Mouse (Mus musculus): ENCODE measurements around the gene Rtn2. TPM values are rescaled to one million over a fixed set of nuclear protein-coding genes. Genes with fewer than 3 reads are reported as not detected.

Rtn2 gene
- polyA plus RNA-seq, 1 experiment from 2014 or later, result 67.8 TPM

DNA sequence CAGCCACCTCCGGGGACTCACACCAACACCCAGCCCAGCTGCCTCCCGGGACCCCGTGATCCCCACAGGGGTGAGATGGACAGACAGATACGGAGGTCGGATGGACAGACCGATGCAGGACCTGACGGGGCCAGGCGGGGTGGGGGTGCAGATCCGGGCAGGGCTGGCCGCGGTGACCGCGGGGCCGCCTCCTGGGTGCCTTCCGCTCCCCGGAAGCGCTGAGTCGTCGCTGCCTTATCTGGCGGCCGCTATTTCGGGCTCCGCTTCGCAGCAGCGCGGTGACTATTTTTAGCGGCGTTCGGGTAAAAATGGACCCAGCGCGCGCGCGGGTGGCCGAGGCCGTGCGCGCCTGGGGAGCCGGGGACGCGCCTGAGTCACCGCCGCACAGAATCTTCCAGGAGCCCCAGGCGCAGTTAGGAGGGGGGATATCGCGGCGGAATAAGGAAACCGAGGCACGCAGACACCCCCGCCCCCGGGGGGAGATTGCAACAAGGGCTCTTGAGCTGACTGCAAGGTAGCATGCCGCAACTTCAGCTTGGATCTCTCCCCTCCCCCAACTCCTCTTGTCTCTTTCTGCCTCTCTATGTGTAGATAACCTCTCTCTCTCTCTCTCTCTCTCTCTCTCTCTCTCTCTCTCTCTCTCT is 50.4 kb downstream of the Rtn2 start:
- Histone ChIP-seq H3K27me3 (ENCODE audit: insufficient read depth, poor library complexity, severe bottlenecking) (peaks cover 41% of the 10 kb centered on the region), H3K4me1 (replicated peaks) (peaks cover 15% of the 10 kb centered on the region), H3K9me3 (no peaks in the 10 kb centered on the region), H3K36me3 (no peaks in the 10 kb centered on the region), H3K27ac (peak overlapping the region; percentile 91), H3K4me3 (peak overlapping the region; percentile 73)
- peak; percentile 52 for DNase-seq (ENCODE audit: low spot score)
- under 1% methylated on average over 52 of the region's 52 CpGs for WGBS

DNA sequence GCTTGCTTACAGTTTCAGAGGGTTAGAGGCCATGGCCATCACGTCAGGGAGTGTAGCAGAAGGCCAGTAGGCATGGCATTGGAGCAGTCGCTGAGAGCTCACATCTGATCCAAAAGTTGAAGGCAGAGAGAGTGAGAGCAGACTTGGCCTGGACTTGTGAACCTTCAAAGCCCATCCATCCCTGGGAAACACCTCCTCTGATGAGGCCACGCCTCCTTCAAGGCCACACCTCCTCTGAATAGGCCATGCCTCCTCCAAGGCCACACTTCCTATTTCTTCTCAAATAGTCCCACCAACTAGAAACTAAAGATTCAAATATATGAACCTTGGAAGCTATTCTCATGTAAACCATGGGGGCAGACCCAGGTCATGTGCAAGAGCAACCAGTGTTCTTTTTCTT is 53.2 kb downstream of the Rtn2 start:
- peaks cover 13% of the 10 kb centered on the region for H3K4me1 ChIP-seq (replicated peaks)
- no peaks in the 10 kb centered on the region for H3K36me3 ChIP-seq
- DNase-seq (ENCODE audit: low spot score), result no peak
- H3K4me3 ChIP-seq, result no peak overlapping the region
- no peaks in the 10 kb centered on the region for H3K9me3 ChIP-seq
- H3K27me3 ChIP-seq (ENCODE audit: insufficient read depth, poor library complexity, severe bottlenecking), result peaks cover 41% of the 10 kb centered on the region
- 42% methylated on average over 3 of the region's 3 CpGs for WGBS
- H3K27ac ChIP-seq, result no peak overlapping the region

DNA sequence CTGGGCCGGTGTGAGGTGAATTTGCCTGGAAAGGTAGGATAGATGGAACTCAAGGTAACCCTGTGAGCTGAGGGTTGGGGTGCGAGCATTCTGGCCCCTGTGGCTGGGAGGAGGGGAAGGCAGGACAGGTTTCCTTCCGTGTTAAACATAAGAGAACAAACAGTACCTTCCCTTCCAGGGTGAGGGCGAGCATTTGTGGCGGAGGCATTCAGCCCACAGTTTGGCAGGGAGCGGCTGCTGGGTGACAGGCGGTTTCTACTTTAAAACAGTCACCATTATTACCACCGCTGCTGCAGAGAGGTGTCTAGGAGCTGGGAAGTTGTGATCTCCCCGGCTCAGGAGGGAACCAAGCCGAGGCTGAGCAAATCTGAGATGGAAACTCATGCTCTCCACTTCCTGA is 54.7 kb downstream of the Rtn2 start:
- Histone ChIP-seq H3K36me3 (no peaks in the 10 kb centered on the region), H3K4me3 (no peak overlapping the region), H3K4me1 (replicated peaks) (peaks cover 24% of the 10 kb centered on the region), H3K27ac (no peak overlapping the region), H3K9me3 (no peaks in the 10 kb centered on the region), H3K27me3 (ENCODE audit: insufficient read depth, poor library complexity, severe bottlenecking) (peaks cover 44% of the 10 kb centered on the region)
- DNase-seq (ENCODE audit: low spot score), result no peak
- WGBS, result 73% methylated on average over 10 of the region's 10 CpGs

DNA sequence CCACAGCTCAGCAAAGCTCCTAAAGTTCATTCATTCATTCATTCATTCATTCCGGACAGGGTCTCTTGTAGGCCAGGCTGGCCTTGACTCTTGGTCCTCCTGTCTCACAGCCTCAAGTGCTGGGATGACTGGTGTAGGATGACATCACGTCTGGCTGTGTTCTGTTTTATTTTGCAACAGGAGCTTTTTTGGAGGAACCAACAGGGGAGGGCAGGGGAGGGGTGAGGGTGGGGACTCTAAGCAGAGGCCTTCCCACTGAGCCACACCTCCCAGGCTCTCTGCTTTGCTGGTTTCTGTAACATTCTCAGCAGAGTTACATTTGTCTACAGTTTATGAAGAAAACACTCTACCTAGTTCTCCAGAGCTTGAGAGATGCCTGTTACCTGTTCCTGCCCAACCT is 55.6 kb downstream of the Rtn2 start:
- Histone ChIP-seq H3K4me3 (no peak overlapping the region), H3K27ac (no peak overlapping the region), H3K9me3 (no peaks in the 10 kb centered on the region), H3K27me3 (ENCODE audit: insufficient read depth, poor library complexity, severe bottlenecking) (peaks cover 43% of the 10 kb centered on the region), H3K36me3 (no peaks in the 10 kb centered on the region), H3K4me1 (replicated peaks) (peaks cover 24% of the 10 kb centered on the region)
- DNase-seq (ENCODE audit: low spot score), result no peak
- WGBS, result 60% methylated on average over 2 of the region's 2 CpGs

DNA sequence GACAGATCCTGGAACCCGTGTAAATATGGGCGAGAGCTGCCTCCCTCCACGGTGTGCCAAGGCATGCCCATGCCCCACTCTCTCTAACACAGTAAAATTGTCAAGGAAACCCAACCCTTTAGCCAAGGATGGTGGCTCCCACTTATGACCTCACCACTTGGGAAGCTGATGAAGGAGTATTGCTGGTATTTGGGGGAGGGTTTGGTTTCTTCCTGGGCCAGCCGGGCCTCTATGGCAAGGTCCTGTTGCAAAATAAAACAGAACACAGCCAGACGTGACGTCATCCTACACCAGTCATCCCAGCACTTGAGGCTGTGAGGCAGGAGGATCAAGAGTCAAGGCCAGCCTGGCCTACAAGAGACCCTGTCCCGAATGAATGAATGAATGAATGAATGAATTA is 56.2 kb downstream of the Rtn2 start:
- Histone ChIP-seq H3K9me3 (no peaks in the 10 kb centered on the region), H3K27ac (no peak overlapping the region), H3K4me1 (replicated peaks) (peaks cover 23% of the 10 kb centered on the region), H3K36me3 (no peaks in the 10 kb centered on the region), H3K27me3 (ENCODE audit: insufficient read depth, poor library complexity, severe bottlenecking) (peaks cover 43% of the 10 kb centered on the region), H3K4me3 (no peak overlapping the region)
- 77% methylated on average over 7 of the region's 7 CpGs for WGBS
- no peak for DNase-seq (ENCODE audit: low spot score)

DNA sequence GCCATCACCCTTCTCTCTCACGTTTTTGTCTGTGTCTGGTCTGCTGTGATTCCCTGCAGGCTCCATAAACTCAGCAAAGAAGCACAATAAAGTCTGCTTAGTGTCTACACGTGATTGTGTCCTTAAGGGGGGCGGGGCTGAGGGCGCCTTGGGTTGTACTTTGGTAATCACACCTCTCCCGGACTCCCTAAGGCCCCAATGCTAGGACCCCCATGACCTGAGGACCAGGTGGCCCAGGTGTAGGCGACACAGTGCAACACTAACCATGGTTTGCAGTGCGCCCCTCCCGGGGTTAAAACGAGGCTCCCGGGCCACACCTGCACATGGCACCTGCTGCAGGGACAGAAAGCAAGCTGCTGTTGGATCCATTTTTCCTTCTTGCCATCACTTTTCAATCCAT is 58.8 kb downstream of the Rtn2 start:
- Histone ChIP-seq H3K27ac (no peak overlapping the region), H3K36me3 (no peaks in the 10 kb centered on the region), H3K27me3 (ENCODE audit: insufficient read depth, poor library complexity, severe bottlenecking) (peaks cover 38% of the 10 kb centered on the region), H3K4me3 (peak overlapping the region; percentile 69; the same call in 1 of the 2 replicates), H3K9me3 (no peaks in the 10 kb centered on the region), H3K4me1 (replicated peaks) (peaks cover 41% of the 10 kb centered on the region)
- DNase-seq (ENCODE audit: low spot score), result no peak
- 21% methylated on average over 10 of the region's 10 CpGs for WGBS

DNA sequence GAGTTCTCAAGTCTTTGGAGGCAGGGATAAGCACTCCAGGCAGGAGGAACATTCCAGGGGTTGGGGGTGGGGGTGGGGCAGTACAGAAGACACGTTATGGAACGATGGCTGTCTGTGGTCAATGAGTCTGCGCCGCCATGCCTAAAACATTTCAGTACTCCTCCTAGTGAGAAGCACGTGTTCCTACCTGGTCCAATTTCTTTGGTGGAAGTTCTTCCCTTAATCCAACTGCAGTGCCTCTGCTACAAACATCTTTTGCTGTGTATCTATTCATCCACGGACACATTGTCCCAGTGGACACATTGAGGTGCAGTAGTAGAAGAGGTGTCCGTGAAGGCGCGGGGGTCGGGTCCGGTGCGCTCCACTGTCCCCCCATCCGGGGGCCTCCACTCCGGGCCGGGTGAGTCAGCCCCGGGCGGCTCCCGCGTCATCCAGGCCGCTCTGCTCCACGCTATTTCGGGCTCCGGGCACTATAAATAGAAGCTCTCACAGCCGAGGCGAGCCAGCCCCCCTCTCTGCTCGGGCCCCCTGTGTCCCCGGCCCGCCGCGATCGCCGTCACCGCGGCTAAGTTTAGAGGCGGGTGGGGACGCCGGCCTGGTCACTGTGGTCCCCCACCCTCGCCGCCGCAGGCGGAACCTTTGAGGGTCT is 59.5 kb downstream of the Rtn2 start:
- H3K27ac ChIP-seq, result peak overlapping the region; percentile 76
- no peaks in the 10 kb centered on the region for H3K9me3 ChIP-seq
- under 1% methylated on average over 41 of the region's 41 CpGs for WGBS
- no peaks in the 10 kb centered on the region for H3K36me3 ChIP-seq
- peaks cover 34% of the 10 kb centered on the region for H3K27me3 ChIP-seq (ENCODE audit: insufficient read depth, poor library complexity, severe bottlenecking)
- peaks cover 43% of the 10 kb centered on the region for H3K4me1 ChIP-seq (replicated peaks)
- DNase-seq (ENCODE audit: low spot score), result peak; percentile 38
- H3K4me3 ChIP-seq, result peak overlapping the region; percentile 69

DNA sequence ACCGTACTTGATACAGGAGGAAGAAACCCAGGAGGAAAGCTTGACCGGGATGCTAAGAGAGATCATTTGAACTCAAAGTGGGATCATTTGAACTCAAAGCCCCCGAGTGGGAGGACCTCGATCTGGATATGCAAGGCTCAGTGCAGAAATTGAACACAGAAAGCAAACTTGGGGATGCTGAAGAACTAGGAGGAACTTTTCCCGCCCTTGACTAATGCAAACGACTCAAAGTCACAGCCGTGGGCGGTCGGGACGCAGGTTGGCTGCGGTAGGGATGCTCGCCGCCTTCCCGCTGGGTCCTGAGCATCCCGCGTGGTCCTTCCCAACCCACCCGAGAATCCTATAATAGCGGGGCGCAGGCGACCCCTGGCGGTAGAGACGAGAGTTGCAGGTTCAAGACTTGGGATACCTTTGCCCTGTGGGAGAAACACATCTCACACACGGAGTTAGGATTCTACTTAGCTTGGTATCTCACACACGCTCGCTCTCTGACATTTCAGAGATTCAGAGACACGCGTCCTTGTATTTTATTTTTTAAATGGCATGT is 60.1 kb downstream of the Rtn2 start:
- Histone ChIP-seq H3K4me3 (peak overlapping the region; percentile 69), H3K4me1 (replicated peaks) (peaks cover 43% of the 10 kb centered on the region), H3K27ac (peak overlapping the region; percentile 76), H3K36me3 (peaks cover 1% of the 10 kb centered on the region; the same call in 1 of the 2 replicates), H3K9me3 (no peaks in the 10 kb centered on the region), H3K27me3 (ENCODE audit: insufficient read depth, poor library complexity, severe bottlenecking) (peaks cover 27% of the 10 kb centered on the region)
- WGBS, result under 1% methylated on average over 27 of the region's 27 CpGs
- peak; percentile 88 for DNase-seq (ENCODE audit: low spot score)

DNA sequence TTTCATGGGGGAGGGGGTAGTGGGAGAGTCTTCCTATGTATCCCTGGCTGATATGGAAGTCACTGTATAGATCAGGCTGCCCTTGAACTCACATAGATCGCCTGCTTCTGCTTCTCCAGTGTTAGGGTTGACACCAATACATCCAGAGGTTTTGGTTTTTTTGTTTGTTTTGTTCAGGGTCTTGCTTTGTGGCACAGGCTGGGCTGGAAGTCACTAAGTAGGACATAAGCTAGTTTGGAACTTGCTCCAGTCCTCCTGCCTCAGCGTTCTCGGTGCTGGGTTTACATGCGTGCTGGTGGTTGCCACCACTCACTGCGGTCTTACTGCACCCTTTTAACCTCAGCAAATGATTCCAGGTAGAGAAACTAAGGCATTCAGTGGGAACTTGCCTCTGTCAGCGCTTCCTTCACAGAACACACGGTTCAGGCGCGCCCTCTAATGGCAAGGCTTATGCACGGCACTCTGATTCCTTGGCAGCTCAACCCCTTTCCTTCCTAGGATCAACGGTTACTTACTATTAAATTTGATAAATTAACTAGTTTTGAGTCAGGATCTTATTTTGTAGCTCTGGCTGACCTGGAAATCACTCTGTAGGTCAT is 60.9 kb downstream of the Rtn2 start:
- peak; percentile 78 for DNase-seq (ENCODE audit: low spot score)
- no peak overlapping the region for H3K4me3 ChIP-seq

DNA sequence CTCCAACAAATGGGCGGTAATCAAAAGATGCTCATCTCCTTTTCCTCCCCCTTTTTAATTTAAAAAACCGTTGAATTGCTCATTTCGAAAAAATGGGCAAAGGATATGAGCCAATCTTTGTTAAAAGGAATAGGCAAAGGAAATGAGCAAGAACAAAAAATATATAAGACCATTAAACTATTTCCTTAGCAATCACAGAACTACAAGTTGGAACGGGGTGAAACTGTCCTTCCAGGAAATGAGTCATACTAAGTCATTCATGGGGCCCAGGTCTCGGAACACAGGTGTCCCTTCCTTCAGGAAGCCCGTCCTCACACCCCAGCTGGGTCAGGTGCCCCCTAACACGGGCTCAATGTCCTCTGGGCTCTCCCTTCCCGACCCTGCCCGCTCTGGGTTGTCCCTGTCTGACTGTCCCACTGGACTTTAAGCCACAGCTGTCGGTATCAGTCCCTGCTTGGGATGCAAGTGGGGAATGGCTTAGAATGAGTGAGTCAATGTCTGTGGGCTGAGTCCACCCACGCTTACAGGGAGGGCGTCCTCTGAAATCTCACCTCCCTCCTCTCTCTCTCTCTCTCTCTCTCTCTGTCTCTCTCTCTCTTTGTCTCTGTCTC is 61.9 kb downstream of the Rtn2 start, which contains the start of gene Ercc1:
TSS of gene Ercc1 (plus strand) at position 542 of the 611 bp plus-strand sequence.
- Histone ChIP-seq H3K4me1 (replicated peaks) (peaks cover 43% of the 10 kb centered on the region), H3K27me3 (ENCODE audit: insufficient read depth, poor library complexity, severe bottlenecking) (peaks cover 18% of the 10 kb centered on the region), H3K27ac (peak within 1 kb of the TSS; percentile 94), H3K4me3 (peak within 1 kb of the TSS; percentile 78), H3K9me3 (no peaks in the 10 kb centered on the region), H3K36me3 (peaks cover 19% of the 10 kb centered on the region)
- 28% methylated on average over 12 of the region's 12 CpGs for WGBS
- DNase-seq (ENCODE audit: low spot score), result no peak

More for the DNA sequence above, 60.9 kb downstream of the Rtn2 start:
- Histone ChIP-seq H3K4me1 (replicated peaks) (peaks cover 43% of the 10 kb centered on the region), H3K27ac (no peak overlapping the region), H3K36me3 (peaks cover 9% of the 10 kb centered on the region), H3K27me3 (ENCODE audit: insufficient read depth, poor library complexity, severe bottlenecking) (peaks cover 20% of the 10 kb centered on the region), H3K9me3 (no peaks in the 10 kb centered on the region)
- 3% methylated on average over 11 of the region's 11 CpGs for WGBS

DNA sequence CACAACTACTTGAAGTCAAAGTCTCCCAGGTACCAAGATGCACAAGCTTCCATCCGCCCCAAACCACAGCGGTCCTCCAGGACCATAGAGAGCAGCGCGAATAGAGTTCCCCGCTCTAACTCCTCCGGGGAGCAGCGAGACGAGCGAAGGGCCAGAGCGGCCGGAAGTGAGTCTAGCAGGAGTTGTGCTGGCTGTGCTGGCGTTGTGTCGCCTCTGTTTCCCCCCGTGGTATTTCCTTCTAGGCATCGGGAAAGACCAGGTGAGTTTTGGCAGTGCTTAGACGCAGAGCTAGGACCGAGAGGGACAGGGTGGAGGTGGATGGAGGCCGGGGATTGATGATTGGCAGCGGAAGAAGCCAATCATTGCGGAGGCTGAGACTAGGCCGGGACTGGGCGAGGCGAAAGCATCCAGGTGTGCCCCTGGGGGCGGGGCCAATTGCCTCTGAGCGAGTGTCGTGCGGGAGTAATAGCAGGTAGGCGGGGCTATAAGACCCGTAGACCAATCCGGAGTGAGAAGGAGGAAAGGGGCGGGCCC is 62.6 kb downstream of the Rtn2 start:
- H3K9me3 ChIP-seq, result no peaks in the 10 kb centered on the region

More for the DNA sequence above, 62.6 kb downstream of the Rtn2 start:
- Histone ChIP-seq H3K4me1 (replicated peaks) (peaks cover 43% of the 10 kb centered on the region), H3K27me3 (ENCODE audit: insufficient read depth, poor library complexity, severe bottlenecking) (peaks cover 18% of the 10 kb centered on the region), H3K4me3 (peak overlapping the region; percentile 78), H3K36me3 (peaks cover 26% of the 10 kb centered on the region), H3K27ac (peak overlapping the region; percentile 94)
- DNase-seq (ENCODE audit: low spot score), result peak; percentile 95
- WGBS, result under 1% methylated on average over 31 of the region's 31 CpGs
